Comparison of ENCODE assay signal across 10 mouse cellular contexts in the genomic region with DNA sequence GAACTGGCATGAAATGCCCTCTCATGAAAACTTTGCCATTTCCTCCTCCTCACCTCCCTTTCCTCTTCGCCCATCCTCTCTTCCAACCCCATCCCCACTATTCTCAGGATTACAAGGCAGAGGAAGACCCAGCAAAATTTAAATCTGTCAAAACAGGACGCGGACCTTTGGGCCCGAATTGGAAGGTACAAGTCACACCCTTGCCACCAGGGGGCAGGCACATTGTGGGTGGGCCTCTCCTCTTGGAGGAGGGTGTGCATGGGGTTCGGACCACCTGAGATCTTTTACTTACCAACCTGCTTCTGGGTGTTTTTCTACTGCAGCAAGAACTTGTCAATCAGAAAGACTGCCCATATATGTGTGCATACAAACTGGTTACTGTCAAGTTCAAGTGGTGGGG. TPM values are rescaled to one million over a fixed set of nuclear protein-coding genes. Genes with fewer than 3 reads are reported as not detected.
A peak's percentile ranks its signal among the peaks of the same experiment; 100 is the strongest.
DNase-seq lines count a peak whose midpoint lies in the region; ATAC-seq and TF ChIP-seq lines count a peak whose summit lies in the region.
"Had no signal": no experiment of that assay in that cellular context is flagged by ENCODE, and none has a peak within 500 bp of the region (broad histone marks: within the 10 kb centered on the region; RNA-seq: fewer than 3 reads in every experiment).

No protein-coding gene starts in this region.

- no peak overlapping the region for H3K9ac ChIP-seq in hindbrain, embryonic 11.5 days (ENCODE audit: low read depth, low read length)
- H3K9ac ChIP-seq in hindbrain, embryonic 12.5 days: no peak overlapping the region
- no peak overlapping the region for H3K9ac ChIP-seq in lung, postnatal 0 days (replicated peaks; ENCODE audit: low read depth)
- H3K9ac ChIP-seq: kidney, embryonic 15.5 days had no signal

- no peaks in the 10 kb centered on the region for H3K27me3 ChIP-seq in hindbrain, embryonic 11.5 days (ENCODE audit: control insufficient read depth, insufficient read depth, low read length)
- H3K27me3 ChIP-seq in hindbrain, embryonic 12.5 days: no peaks in the 10 kb centered on the region
- no peaks in the 10 kb centered on the region for H3K27me3 ChIP-seq in lung, postnatal 0 days (replicated peaks; ENCODE audit: insufficient read depth, low read length)
- H3K27me3 ChIP-seq: kidney, embryonic 15.5 days; megakaryocyte, embryonic 14.5 days had no signal

- no peak for TF ChIP-seq EP300 in lung, postnatal 0 days (IDR thresholded peaks at IDR 0.05)

- H3K36me3 ChIP-seq in hindbrain, embryonic 11.5 days (ENCODE audit: control insufficient read depth, insufficient read depth, low read length): no peaks in the 10 kb centered on the region
- H3K36me3 ChIP-seq in hindbrain, embryonic 12.5 days: peaks cover 61% of the 10 kb centered on the region
- H3K36me3 ChIP-seq in lung, postnatal 0 days (ENCODE audit: insufficient read depth, low read length): peaks cover 19% of the 10 kb centered on the region; the same call in 1 of the 2 replicates

- peak; percentile 65 for TF ChIP-seq CTCF in lung, postnatal 0 days (IDR thresholded peaks at IDR 0.05)

- peak; percentile 22 for DNase-seq in hindbrain, embryonic 11.5 days (ENCODE audit: low spot score)
- DNase-seq in B cell, adult 2 months: peak; percentile 74 to 76
- DNase-seq in ES-CJ7 (ENCODE audit: low read depth, low spot score): peak; percentile 57
- peak; percentile 18 for DNase-seq in lung, postnatal 0 days (ENCODE audit: low spot score)
- no peak for DNase-seq in right cerebral cortex, postnatal 10 days (ENCODE audit: low spot score in 2 of 2)
- DNase-seq in left cerebral cortex, adult 9 months (ENCODE audit: low spot score in 2 of 2): no peak
- DNase-seq: adrenal gland, postnatal 10 days had no signal

- WGBS in hindbrain, embryonic 11.5 days: 84% methylated on average over 5 of the region's 5 CpGs
- 86% methylated on average over 5 of the region's 5 CpGs for WGBS in hindbrain, embryonic 12.5 days
- 81% methylated on average over 5 of the region's 5 CpGs for WGBS in lung, postnatal 0 days

- no peaks in the 10 kb centered on the region for H3K4me1 ChIP-seq in hindbrain, embryonic 11.5 days (replicated peaks; ENCODE audit: control insufficient read depth, insufficient read depth, low read length)
- no peaks in the 10 kb centered on the region for H3K4me1 ChIP-seq in hindbrain, embryonic 12.5 days
- peaks cover 4% of the 10 kb centered on the region; the same call in 1 of the 2 replicates for H3K4me1 ChIP-seq in lung, postnatal 0 days (ENCODE audit: insufficient read depth, low read depth, low read length)

- H3K4me2 ChIP-seq in hindbrain, embryonic 11.5 days (replicated peaks; ENCODE audit: low read depth, low read length): no peak overlapping the region
- no peak overlapping the region for H3K4me2 ChIP-seq in hindbrain, embryonic 12.5 days (replicated peaks)
- no peak overlapping the region for H3K4me2 ChIP-seq in lung, postnatal 0 days (replicated peaks; ENCODE audit: low read depth, low read length)
- H3K4me2 ChIP-seq: kidney, embryonic 15.5 days had no signal

- no peak overlapping the region for H3K4me3 ChIP-seq in hindbrain, embryonic 11.5 days (ENCODE audit: low read depth, low read length)
- H3K4me3 ChIP-seq in hindbrain, embryonic 12.5 days: no peak overlapping the region
- no peak overlapping the region for H3K4me3 ChIP-seq in lung, postnatal 0 days (ENCODE audit: low read depth, low read length)
- H3K4me3 ChIP-seq: kidney, embryonic 15.5 days; megakaryocyte, embryonic 14.5 days had no signal

- H3K9me3 ChIP-seq in hindbrain, embryonic 11.5 days (ENCODE audit: control insufficient read depth, low read length): no peaks in the 10 kb centered on the region
- no peaks in the 10 kb centered on the region for H3K9me3 ChIP-seq in hindbrain, embryonic 12.5 days (replicated peaks)
- no peaks in the 10 kb centered on the region for H3K9me3 ChIP-seq in lung, postnatal 0 days (ENCODE audit: low read length)
- H3K9me3 ChIP-seq: kidney, embryonic 15.5 days; megakaryocyte, embryonic 14.5 days had no signal

- H3K27ac ChIP-seq in hindbrain, embryonic 11.5 days (ENCODE audit: low read depth, low read length): no peak overlapping the region
- H3K27ac ChIP-seq in hindbrain, embryonic 12.5 days: no peak overlapping the region
- no peak overlapping the region for H3K27ac ChIP-seq in lung, postnatal 0 days (ENCODE audit: low read length)
- H3K27ac ChIP-seq: kidney, embryonic 15.5 days had no signal

- no peak for ATAC-seq in hindbrain, embryonic 11.5 days (ENCODE audit: low FRiP score)
- ATAC-seq in hindbrain, embryonic 12.5 days (ENCODE audit: low FRiP score): no peak
- ATAC-seq in lung, postnatal 0 days: no peak

RNA-seq across cellular contexts. Expression of gene Inpp5k, which starts 11.7 kb away (rescaled TPM):
- polyA plus RNA-seq in hindbrain, embryonic 11.5 days (2014; fragmentation: Nextera tagmentation; extraction: Ambion mirVana): 26.5 and 28.8 TPM in 2 replicates
- polyA plus RNA-seq in hindbrain, embryonic 12.5 days (2016; fragmentation: Nextera tagmentation; extraction: Ambion mirVana): 28.7 and 30.3 TPM in 2 replicates
- polyA plus RNA-seq in lung, postnatal 0 days (2015; fragmentation: Nextera tagmentation; extraction: Ambion mirVana): 60.2 and 71.4 TPM in 2 replicates

RNA-seq across cellular contexts. Expression of gene Myo1c, which starts 31.2 kb away (rescaled TPM):
- polyA plus RNA-seq in hindbrain, embryonic 11.5 days (2014; fragmentation: Nextera tagmentation; extraction: Ambion mirVana): 9.9 and 10.4 TPM in 2 replicates
- 18.7 and 19.3 TPM in 2 replicates for polyA plus RNA-seq in hindbrain, embryonic 12.5 days (2016; fragmentation: Nextera tagmentation; extraction: Ambion mirVana)
- polyA plus RNA-seq in lung, postnatal 0 days (2015; fragmentation: Nextera tagmentation; extraction: Ambion mirVana): 88.5 and 102 TPM in 2 replicates

RNA-seq across cellular contexts. Expression of gene Pitpna, which starts 31.2 kb away (rescaled TPM):
- polyA plus RNA-seq in hindbrain, embryonic 11.5 days (2014; fragmentation: Nextera tagmentation; extraction: Ambion mirVana): 96.2 and 99.5 TPM in 2 replicates
- polyA plus RNA-seq in hindbrain, embryonic 12.5 days (2016; fragmentation: Nextera tagmentation; extraction: Ambion mirVana): 116 and 125 TPM in 2 replicates
- 71.1 and 74.4 TPM in 2 replicates for polyA plus RNA-seq in lung, postnatal 0 days (2015; fragmentation: Nextera tagmentation; extraction: Ambion mirVana)

RNA-seq across cellular contexts. Expression of gene Crk, which starts 59.9 kb away (rescaled TPM):
- polyA plus RNA-seq in hindbrain, embryonic 11.5 days (2014; fragmentation: Nextera tagmentation; extraction: Ambion mirVana): 113 and 127 TPM in 2 replicates
- 136 and 138 TPM in 2 replicates for polyA plus RNA-seq in hindbrain, embryonic 12.5 days (2016; fragmentation: Nextera tagmentation; extraction: Ambion mirVana)
- 83.8 and 90.3 TPM in 2 replicates for polyA plus RNA-seq in lung, postnatal 0 days (2015; fragmentation: Nextera tagmentation; extraction: Ambion mirVana)

Comparison
In these comparisons a context has a peak if more than half of its experiments do, and no peak if none do; other contexts are left out.
1. DNase-seq: peak in hindbrain, embryonic 11.5 days (single experiment), B cell, adult 2 months (2 of 2), ES-CJ7 (single experiment) and lung, postnatal 0 days (single experiment); none in right cerebral cortex, postnatal 10 days (0 of 2) and left cerebral cortex, adult 9 months (0 of 2).